Mouse (Mus musculus) liver, embryonic 12.5 days (tissue): ENCODE data around the gene Ddah1. TPM values are rescaled to one million over a fixed set of nuclear protein-coding genes. Genes with fewer than 3 reads are reported as not detected.

ENCODE experiments used
- ATAC-seq: fragments of 200-750 bp; cut with Nextera tagmentation; 2 replicates; pipeline ENCODE4 v1.8.0; 2017; ENCODE audit warnings: moderate number of reproducible peaks, mild to moderate bottlenecking, moderate library complexity
- H3K27ac ChIP-seq: fragments of 300-500 bp; sonication (generic); 2 replicates; pipeline ENCODE4 v1.5.1; 2016; ENCODE audit warnings: mild to moderate bottlenecking
- H3K27me3 ChIP-seq: fragments of 300-500 bp; sonication (generic); replicated peaks from 2 replicates; pipeline ENCODE4 v1.6.1; 2016; ENCODE audit warnings: mild to moderate bottlenecking, moderate library complexity
- H3K36me3 ChIP-seq: fragments of 300-500 bp; sonication (generic); 2 replicates; pipeline ENCODE4 v1.6.1; 2016; ENCODE audit warnings: mild to moderate bottlenecking, moderate library complexity
- H3K4me1 ChIP-seq: fragments of 300-500 bp; sonication (generic); 2 replicates; pipeline ENCODE4 v1.6.1; 2016
- H3K4me2 ChIP-seq: fragments of 300-500 bp; sonication (generic); 2 replicates; pipeline ENCODE4 v1.6.1; 2016; ENCODE audit warnings: mild to moderate bottlenecking, moderate library complexity
- H3K4me3 ChIP-seq: fragments of 300-500 bp; sonication (generic); 2 replicates; pipeline ENCODE4 v1.5.1; 2016; ENCODE audit warnings: mild to moderate bottlenecking, moderate library complexity
- H3K9ac ChIP-seq: fragments of 300-500 bp; sonication (generic); 2 replicates; pipeline ENCODE4 v1.6.1; 2016; ENCODE audit warnings: mild to moderate bottlenecking, moderate library complexity
- H3K9me3 ChIP-seq: fragments of 300-500 bp; sonication (generic); replicated peaks from 2 replicates; pipeline ENCODE4 v1.6.1; 2016; ENCODE audit warnings: mild to moderate bottlenecking, moderate library complexity
- WGBS: fragments of 180-500 bp; shearing (Covaris S2); methylation state at CpG from one replicate; pipeline ENCODE4 v1.1.7; 2016; ENCODE audit not compliant: insufficient replicate concordance; 5-methylcytosine and 5-hydroxymethylcytosine counted together
- polyA plus RNA-seq: library from polyadenylated mRNA; unstranded; fragments of >200 nt; fragmentation: Nextera tagmentation; extraction: Ambion mirVana; gene quantifications from 2 replicates; pipeline ENCODE4 v1.2.1, GENCODE M21; 2016

Gene Ddah1
- polyA plus RNA-seq, 1 experiment from 2014 or later, result 36.4 TPM

DNA sequence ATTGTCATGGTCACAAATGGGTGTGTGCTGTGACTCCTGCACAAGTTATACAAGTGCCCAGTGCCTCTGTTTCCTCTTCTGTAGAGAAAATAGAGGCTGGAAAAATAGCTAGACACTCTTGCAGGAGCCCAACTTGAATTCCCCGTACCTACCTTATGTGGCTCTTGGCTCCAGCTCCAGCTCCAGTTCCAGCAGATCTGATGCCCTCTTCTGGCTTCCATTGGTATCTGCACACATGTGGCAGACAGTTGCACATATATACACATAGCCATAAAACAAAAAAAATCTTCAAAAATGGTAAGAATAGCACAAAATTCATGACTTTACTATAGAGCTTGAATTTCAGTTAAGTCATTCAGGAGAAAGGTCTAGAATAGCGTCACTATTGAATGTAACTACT is 62.5 kb downstream of the Ddah1 start:
- H3K4me1 ChIP-seq, result peaks cover 36% of the 10 kb centered on the region
- no peak for ATAC-seq

DNA sequence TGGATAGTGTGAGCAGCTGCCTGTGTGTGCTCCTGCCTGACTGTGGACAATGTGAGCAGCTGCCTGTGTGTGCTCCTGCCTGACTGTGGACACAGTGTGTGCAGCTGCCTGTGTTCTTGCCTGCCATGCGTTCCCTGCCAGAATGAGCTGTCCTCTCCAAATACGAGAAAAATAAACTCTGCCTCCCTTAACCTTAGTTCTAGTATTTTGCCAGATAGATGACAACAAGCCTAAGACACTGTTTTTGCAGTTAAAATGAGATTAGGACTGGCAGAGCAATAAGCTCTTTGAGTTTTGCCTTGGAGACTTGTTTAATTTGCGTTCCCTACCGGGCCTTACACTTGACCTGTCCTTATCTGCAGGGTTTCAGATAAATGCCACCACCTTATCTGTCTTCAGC is 63.7 kb downstream of the Ddah1 start:
- no peaks in the 10 kb centered on the region for H3K9me3 ChIP-seq
- no peak overlapping the region for H3K9ac ChIP-seq
- peaks cover 27% of the 10 kb centered on the region for H3K4me1 ChIP-seq
- H3K36me3 ChIP-seq, result no peaks in the 10 kb centered on the region
- WGBS, result 41% methylated on average over 4 of the region's 4 CpGs
- no peak overlapping the region for H3K4me3 ChIP-seq
- H3K4me2 ChIP-seq, result no peak overlapping the region
- 0 out of 2 replicates have a peak, but pooled peaks have one; percentile 20 for ATAC-seq
- no peaks in the 10 kb centered on the region for H3K27me3 ChIP-seq
- H3K27ac ChIP-seq, result no peak overlapping the region

More for the DNA sequence above, 62.5 kb downstream of the Ddah1 start:
- Histone ChIP-seq H3K27me3 (no peaks in the 10 kb centered on the region), H3K4me2 (no peak overlapping the region), H3K27ac (no peak overlapping the region), H3K9me3 (no peaks in the 10 kb centered on the region), H3K4me3 (no peak overlapping the region), H3K36me3 (no peaks in the 10 kb centered on the region), H3K9ac (no peak overlapping the region)
- WGBS, result 78% methylated on average over 2 of the region's 2 CpGs

DNA sequence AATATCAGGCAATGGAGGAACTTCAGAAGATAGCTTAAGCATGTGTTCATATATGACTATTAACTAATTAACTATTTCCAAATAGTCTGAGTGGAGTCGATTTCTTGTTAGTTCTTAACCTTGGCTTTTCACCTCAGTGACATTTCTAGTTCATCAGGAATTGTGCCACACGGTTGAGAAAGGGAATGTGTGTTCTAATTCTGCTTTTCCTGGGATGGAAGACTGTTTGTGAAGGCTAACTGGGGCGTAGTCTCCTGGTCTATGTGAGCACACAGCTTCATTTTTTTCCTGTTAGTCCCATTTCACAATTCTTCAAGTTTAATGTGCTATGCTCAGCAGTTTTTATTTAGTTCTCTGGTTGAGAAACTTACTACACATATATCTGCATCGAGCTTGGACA is 65.2 kb downstream of the Ddah1 start:
- 57% methylated on average over 4 of the region's 4 CpGs for WGBS
- Histone ChIP-seq H3K9ac (no peak overlapping the region), H3K4me1 (peaks cover 25% of the 10 kb centered on the region), H3K4me2 (no peak overlapping the region), H3K9me3 (no peaks in the 10 kb centered on the region), H3K4me3 (no peak overlapping the region), H3K27me3 (no peaks in the 10 kb centered on the region), H3K36me3 (no peaks in the 10 kb centered on the region), H3K27ac (no peak overlapping the region)
- ATAC-seq, result no peak

DNA sequence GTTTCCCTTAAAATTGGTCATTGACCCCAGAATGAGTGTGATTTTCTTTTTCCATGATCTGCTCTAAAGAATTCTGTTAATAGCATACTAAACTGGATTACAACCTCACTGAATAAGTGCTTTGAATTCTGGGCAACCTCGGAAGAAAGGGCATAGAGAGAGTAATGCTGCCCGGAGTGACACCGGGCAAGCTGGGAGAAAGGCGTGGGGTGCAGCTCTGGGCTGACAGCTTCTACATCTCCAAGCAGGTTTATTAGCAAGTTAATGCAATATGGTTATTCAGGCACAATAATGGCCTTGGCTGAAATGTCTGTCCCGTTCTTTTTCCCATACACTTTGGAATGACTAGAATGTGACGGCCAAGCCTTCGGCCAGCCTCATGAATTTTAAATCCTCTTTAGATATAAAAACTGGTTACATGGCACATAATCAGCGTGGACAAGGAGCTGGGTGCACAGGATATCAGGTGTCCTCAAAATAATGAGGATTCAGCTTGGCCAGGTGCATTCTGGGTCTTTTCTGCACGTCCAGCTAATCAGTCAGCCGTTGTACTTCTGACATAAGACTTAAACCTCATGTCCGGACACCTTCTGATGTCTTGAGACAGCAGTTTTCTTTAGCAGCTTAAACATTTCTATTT is 67.1 kb downstream of the Ddah1 start:
- peaks cover 11% of the 10 kb centered on the region for H3K4me1 ChIP-seq
- no peaks in the 10 kb centered on the region for H3K36me3 ChIP-seq
- no peaks in the 10 kb centered on the region for H3K9me3 ChIP-seq
- H3K27me3 ChIP-seq, result no peaks in the 10 kb centered on the region
- no peak overlapping the region for H3K9ac ChIP-seq
- H3K4me2 ChIP-seq, result no peak overlapping the region
- no peak overlapping the region for H3K27ac ChIP-seq
- no peak overlapping the region for H3K4me3 ChIP-seq
- ATAC-seq, result no peak
- 78% methylated on average over 11 of the region's 11 CpGs for WGBS

DNA sequence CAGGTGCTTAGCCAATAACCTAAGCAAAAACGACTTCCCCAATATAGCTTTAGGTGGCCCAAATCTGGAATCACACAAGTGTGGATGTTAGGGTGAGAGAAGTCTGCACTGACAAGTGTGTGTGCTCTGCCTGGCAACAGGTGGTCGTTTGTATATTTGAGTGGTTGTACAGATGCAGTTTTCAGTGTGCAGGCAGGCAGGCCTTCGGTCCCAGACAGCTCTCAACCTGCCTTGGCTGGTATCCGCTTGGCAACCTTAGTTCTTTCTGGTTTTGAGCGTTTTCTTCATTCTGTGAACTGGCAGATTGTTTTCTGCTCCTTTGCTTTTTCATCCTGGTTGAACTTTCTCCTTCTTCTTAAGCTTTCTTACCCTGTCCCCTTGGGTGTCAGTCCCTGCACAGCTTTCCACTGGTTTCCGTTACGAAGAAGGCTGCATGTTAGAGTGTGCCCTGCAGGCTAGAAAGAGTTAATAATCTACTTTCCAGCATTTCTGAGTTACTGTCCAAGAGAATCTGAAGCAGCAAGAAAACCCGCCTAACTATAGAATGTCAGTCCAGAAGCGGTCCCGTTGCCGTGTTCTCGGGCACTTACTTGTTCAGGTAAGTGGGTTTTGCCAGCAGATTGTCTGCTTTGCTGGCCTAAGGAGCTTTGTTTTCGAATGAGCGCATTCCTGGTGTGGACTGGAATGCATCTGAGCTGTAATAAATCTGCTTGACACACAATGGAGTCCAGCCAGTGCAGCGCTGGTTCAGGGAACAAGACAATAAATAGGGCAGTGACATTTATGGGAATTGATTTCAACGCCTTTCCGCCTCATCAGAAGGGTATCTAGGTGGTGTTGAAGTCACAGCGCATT is 68.9 kb downstream of the Ddah1 start:
- H3K4me3 ChIP-seq, result no peak overlapping the region
- H3K36me3 ChIP-seq, result no peaks in the 10 kb centered on the region
- 69% methylated on average over 18 of the region's 18 CpGs for WGBS
- peaks cover 2% of the 10 kb centered on the region for H3K4me1 ChIP-seq
- H3K9ac ChIP-seq, result no peak overlapping the region
- no peak for ATAC-seq
- no peaks in the 10 kb centered on the region for H3K9me3 ChIP-seq
- no peaks in the 10 kb centered on the region for H3K27me3 ChIP-seq
- no peak overlapping the region for H3K4me2 ChIP-seq
- no peak overlapping the region for H3K27ac ChIP-seq

DNA sequence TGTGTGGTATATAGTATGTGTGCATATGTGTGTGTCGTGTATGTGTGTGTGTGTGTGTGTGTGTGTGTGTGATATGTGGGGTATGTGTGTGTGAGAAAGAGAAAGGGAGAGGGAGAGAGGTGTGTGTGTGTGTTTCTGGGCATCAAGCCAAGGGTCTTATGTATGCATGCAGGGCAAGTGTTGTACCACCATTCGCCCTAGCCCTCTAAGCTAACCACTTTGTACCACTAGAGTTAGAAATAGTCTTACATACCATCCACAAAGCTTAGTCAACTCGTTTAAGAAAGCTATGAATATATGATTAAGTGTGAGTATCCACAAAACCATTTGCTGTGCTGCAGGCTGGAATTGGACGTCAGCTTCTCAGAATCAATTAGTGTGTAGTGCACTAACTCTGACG is 70.4 kb downstream of the Ddah1 start:
- H3K4me2 ChIP-seq, result no peak overlapping the region
- WGBS, result 59% methylated on average over 5 of the region's 5 CpGs
- no peak overlapping the region for H3K9ac ChIP-seq
- H3K27me3 ChIP-seq, result no peaks in the 10 kb centered on the region
- H3K36me3 ChIP-seq, result no peaks in the 10 kb centered on the region
- no peak overlapping the region for H3K27ac ChIP-seq
- no peak for ATAC-seq
- no peaks in the 10 kb centered on the region for H3K9me3 ChIP-seq
- H3K4me3 ChIP-seq, result no peak overlapping the region
- no peaks in the 10 kb centered on the region for H3K4me1 ChIP-seq

DNA sequence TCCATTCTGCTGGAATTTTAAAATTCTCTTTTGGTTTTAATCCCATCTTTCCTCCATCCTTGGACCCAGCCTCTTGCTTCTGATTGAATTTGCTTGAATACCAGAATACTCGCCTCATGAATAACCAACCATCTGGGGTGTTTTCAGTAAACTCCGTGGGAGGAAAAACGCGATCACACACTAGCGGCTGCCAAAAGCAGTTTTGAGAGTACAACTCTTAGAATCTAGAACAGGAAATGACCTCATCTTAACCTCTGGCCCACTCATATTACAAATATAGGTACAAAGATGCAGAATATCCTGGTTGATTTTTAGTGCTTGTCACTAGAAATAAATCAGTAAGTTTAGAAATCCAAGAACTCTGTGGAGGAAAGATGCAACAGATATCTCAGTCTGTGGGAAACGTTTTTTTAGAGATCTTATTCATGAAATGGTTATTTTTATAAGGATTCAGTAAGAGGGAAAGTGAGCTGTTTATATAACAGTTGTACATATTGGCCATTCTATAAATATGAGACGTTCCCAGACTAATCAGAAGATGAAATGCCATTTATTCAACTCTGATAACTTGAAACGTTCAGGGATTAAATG is 75.6 kb downstream of the Ddah1 start:
- WGBS, result 60% methylated on average over 8 of the region's 8 CpGs
- H3K4me3 ChIP-seq, result no peak overlapping the region
- no peaks in the 10 kb centered on the region for H3K36me3 ChIP-seq
- ATAC-seq, result no peak
- no peaks in the 10 kb centered on the region for H3K27me3 ChIP-seq
- no peak overlapping the region for H3K4me2 ChIP-seq
- no peaks in the 10 kb centered on the region for H3K9me3 ChIP-seq
- H3K4me1 ChIP-seq, result no peaks in the 10 kb centered on the region
- no peak overlapping the region for H3K9ac ChIP-seq
- H3K27ac ChIP-seq, result no peak overlapping the region

DNA sequence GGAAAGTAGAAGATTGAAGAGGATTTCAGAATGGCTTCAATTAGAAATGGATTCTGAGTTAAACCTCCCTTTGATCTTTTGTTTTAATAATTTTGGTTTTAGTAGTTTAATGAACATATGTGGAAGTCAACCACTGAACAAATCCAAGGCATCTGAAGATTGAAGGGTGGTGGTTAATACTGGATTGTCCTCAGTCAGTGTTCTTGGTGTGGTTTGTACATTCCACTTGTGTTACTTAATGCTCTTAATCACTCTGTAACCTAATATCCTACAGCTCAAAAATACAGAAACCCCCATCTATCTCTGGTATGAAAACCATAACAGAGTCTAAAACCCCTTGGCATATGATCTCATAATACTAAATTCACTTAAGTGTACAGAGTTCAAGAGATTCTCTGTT is 79.8 kb downstream of the Ddah1 start:
- ATAC-seq, result no peak

DNA sequence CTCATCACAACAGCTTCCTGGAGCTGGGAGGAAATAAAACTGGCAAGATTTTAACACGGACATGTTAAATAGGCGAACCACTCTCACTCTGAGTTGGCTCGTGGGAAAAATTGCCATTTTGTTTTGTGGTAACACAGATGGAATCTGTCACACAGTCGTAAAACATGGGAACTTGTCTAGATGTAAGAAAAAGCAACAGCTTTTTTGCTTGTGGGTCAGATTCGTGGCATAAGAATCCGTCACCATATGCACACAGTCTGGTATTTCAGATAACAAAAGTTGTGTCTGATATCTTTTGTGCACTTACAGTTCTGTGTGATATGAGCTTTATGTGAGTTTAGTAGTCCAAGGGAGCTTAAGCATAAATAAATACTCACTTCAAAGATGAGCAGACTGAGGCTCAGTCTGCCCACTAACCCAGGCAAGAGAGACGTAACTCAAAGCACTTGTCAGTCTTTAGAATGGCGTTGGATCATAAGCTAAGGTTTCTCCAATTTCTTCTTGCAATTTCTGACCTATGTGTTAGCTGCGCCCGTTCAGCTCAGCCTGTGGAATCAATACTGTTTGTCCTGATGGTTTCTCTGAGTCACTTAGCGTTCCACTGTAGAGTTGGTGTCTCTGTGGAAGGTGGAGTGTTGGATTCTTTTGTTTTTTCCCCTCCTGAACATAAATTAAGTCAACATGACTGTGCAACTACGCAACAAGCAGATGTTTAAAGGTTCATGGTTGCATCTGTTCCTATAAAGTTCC is 83.7 kb downstream of the Ddah1 start:
- Histone ChIP-seq H3K27ac (no peak overlapping the region), H3K27me3 (no peaks in the 10 kb centered on the region), H3K36me3 (no peaks in the 10 kb centered on the region), H3K4me2 (no peak overlapping the region), H3K9ac (no peak overlapping the region), H3K9me3 (no peaks in the 10 kb centered on the region), H3K4me1 (peaks cover 10% of the 10 kb centered on the region), H3K4me3 (no peak overlapping the region)
- ATAC-seq, result peak; percentile 52; the same call in 1 of the 2 replicates
- WGBS, result 52% methylated on average over 12 of the region's 12 CpGs

More for the DNA sequence above, 79.8 kb downstream of the Ddah1 start:
- Histone ChIP-seq H3K27ac (no peak overlapping the region), H3K4me1 (peaks cover 10% of the 10 kb centered on the region), H3K4me2 (no peak overlapping the region), H3K4me3 (no peak overlapping the region), H3K9me3 (no peaks in the 10 kb centered on the region), H3K27me3 (no peaks in the 10 kb centered on the region), H3K9ac (no peak overlapping the region), H3K36me3 (no peaks in the 10 kb centered on the region)

DNA sequence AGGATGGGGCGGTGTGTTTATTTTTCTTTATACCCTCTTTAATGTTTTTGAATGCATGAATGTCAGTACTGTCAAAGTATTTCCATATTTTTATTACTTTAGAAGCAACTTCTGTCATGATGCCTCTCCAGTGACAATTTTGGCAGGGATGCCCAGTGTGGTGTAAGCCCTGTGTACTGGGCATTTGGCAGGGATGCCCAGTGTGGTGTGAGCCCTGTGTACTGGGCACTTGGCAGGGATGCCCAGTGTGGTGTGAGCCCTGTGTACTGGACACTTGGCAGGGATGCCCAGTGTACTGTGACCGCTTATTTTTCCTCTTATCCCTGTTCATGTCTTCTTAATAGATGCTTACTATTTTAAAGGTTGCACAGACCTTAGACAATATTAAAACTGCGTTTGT is 85.4 kb downstream of the Ddah1 start:
- Histone ChIP-seq H3K27ac (no peak overlapping the region), H3K4me3 (no peak overlapping the region), H3K27me3 (no peaks in the 10 kb centered on the region), H3K4me1 (peaks cover 10% of the 10 kb centered on the region), H3K36me3 (peaks cover 3% of the 10 kb centered on the region; the same call in 1 of the 2 replicates), H3K4me2 (no peak overlapping the region), H3K9me3 (no peaks in the 10 kb centered on the region), H3K9ac (no peak overlapping the region)
- WGBS, result 79% methylated on average over 3 of the region's 3 CpGs
- no peak for ATAC-seq

DNA sequence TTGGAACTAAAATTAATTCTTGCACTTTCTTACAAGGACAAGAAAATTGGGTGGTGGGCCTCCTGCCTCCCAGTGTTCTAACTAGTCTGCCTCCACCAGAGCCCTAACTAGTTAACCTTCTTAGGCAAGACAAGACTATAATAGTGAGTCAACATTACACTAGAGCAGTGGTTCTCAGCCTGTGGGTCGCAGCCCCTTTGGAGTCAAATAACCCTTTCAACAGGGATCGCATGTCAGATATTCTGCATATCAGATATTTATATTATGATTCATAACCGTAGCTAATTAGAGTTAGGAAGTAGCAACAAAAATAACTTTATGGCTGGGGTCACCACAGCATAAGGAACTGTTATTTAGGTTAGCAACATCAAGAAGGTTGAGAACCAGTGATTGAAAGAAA is 86.4 kb downstream of the Ddah1 start:
- Histone ChIP-seq H3K9me3 (no peaks in the 10 kb centered on the region), H3K36me3 (peaks cover 3% of the 10 kb centered on the region; the same call in 1 of the 2 replicates), H3K4me2 (no peak overlapping the region), H3K9ac (no peak overlapping the region), H3K4me3 (no peak overlapping the region), H3K4me1 (peaks cover 10% of the 10 kb centered on the region), H3K27ac (no peak overlapping the region), H3K27me3 (no peaks in the 10 kb centered on the region)
- no peak for ATAC-seq
- WGBS, result 73% methylated on average over 3 of the region's 3 CpGs

DNA sequence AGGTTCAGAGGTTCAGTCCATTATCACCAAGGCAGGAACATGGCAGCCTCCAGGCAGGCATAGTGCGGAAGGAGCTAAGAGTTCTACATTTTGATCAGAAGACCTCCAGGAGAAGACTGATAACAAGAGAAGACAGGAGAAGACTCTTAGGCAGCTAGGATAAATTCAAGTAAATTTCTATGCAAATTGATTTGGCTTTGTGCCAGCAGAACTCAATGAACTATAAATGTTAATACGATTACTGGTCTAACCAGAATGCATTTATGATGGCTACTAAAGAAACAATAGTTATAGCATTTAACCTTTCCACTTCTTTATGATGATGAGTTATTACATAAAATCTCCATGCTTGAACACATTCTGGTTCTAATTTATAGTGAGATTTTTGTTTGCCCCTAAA is 87.8 kb downstream of the Ddah1 start:
- no peak for ATAC-seq
- peaks cover 10% of the 10 kb centered on the region for H3K4me1 ChIP-seq
- no peak overlapping the region for H3K27ac ChIP-seq
- H3K36me3 ChIP-seq, result peaks cover 3% of the 10 kb centered on the region; the same call in 1 of the 2 replicates
- H3K9me3 ChIP-seq, result no peaks in the 10 kb centered on the region
- 88% methylated on average over 2 of the region's 2 CpGs for WGBS
- H3K4me2 ChIP-seq, result no peak overlapping the region
- no peaks in the 10 kb centered on the region for H3K27me3 ChIP-seq
- no peak overlapping the region for H3K4me3 ChIP-seq
- H3K9ac ChIP-seq, result no peak overlapping the region
